Mouse (Mus musculus) erythroblast, embryonic 14.5 days (primary cell): ENCODE data around the gene Sco2. TPM values are rescaled to one million over a fixed set of nuclear protein-coding genes. Genes with fewer than 3 reads are reported as not detected.

Experiments used
- H3K27me3 ChIP-seq: 2 replicates; pipeline ENCODE4 v1.6.1; 2012; ENCODE audit warnings: inconsistent platforms; ENCODE audit not compliant: control insufficient read depth
- H3K36me3 ChIP-seq: 2 replicates; pipeline ENCODE4 v1.6.1; 2012; ENCODE audit warnings: mild to moderate bottlenecking, inconsistent platforms; ENCODE audit not compliant: control insufficient read depth
- H3K4me1 ChIP-seq: 2 replicates; pipeline ENCODE4 v1.6.1; 2012; ENCODE audit warnings: inconsistent platforms; ENCODE audit not compliant: control insufficient read depth
- H3K4me3 ChIP-seq: replicated peaks from 2 replicates; pipeline ENCODE3; 2012; ENCODE audit warnings: moderate library complexity, mild to moderate bottlenecking, inconsistent platforms
- H3K9me3 ChIP-seq: 2 replicates; pipeline ENCODE4 v1.6.1; 2012; ENCODE audit warnings: low read length, inconsistent platforms, mixed read lengths; ENCODE audit not compliant: control insufficient read depth
- GATA1 ChIP-seq: IDR thresholded peaks from 2 replicates; pipeline ENCODE4 v1.6.1; 2012; ENCODE audit warnings: low read length, inconsistent platforms, mixed read lengths
- TAL1 ChIP-seq: IDR thresholded peaks from 3 replicates; pipeline ENCODE4 v1.6.1; 2012; ENCODE audit warnings: low read length, inconsistent platforms, mixed read lengths
- polyA plus RNA-seq: library from polyadenylated mRNA; stranded (reverse); fragments of >175 nt; gene quantifications from 2 replicates; pipeline ENCODE4 v1.2.3, GENCODE M21; 2012

The Sco2 gene
- polyA plus RNA-seq, 1 experiment = 0.47 TPM

DNA sequence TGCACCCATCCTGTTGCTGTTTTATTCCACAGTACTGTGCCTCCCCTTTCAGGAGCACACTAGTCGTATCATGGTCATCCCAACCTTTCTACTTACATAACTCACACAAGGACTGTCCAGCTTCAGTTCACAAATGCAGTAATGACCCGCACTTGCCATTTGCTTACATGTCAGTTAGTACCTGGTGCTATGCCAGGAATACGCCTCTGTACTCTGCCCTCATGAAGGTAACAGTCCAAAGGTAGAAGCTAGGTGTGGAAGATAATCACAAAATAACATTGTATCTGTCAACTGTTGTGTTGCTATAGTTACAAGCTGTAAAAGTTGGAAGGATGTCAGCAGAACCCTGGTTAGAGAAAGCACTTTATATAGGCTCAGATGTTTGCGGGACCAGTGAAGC is 23.2 kb upstream of the Sco2 start:
- no peaks in the 10 kb centered on the region; the same call in 1 of the 2 replicates for H3K27me3 ChIP-seq
- H3K36me3 ChIP-seq = no peaks in the 10 kb centered on the region
- H3K4me3 ChIP-seq = no peak overlapping the region
- TF ChIP-seq GATA1 = no peak
- no peak for TF ChIP-seq TAL1
- H3K4me1 ChIP-seq = no peaks in the 10 kb centered on the region
- no peaks in the 10 kb centered on the region for H3K9me3 ChIP-seq

DNA sequence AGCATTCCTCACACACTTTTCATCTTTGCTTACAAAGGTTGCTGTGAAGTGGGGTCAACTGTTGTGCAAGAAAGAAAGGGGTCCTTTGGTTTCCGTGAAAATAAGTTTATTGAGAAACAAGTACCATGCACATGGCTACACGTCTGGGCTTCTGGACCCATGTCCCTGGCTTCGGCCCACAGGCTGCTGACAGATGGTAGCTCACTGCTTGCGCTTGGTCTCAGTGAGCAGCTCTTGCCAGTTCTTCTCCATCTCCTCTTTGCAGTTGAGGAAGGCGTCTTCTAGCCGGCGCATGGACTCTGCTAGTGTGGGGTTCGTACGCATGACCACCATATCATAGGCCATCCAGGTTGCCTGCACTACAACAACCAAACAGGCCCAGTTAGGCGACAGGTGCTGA is 16.4 kb upstream of the Sco2 start:
- TF ChIP-seq TAL1 (no peak), GATA1 (no peak)
- Histone ChIP-seq H3K9me3 (no peaks in the 10 kb centered on the region), H3K27me3 (no peaks in the 10 kb centered on the region; the same call in none of the 2 replicates), H3K36me3 (no peaks in the 10 kb centered on the region), H3K4me3 (no peak overlapping the region), H3K4me1 (no peaks in the 10 kb centered on the region)

DNA sequence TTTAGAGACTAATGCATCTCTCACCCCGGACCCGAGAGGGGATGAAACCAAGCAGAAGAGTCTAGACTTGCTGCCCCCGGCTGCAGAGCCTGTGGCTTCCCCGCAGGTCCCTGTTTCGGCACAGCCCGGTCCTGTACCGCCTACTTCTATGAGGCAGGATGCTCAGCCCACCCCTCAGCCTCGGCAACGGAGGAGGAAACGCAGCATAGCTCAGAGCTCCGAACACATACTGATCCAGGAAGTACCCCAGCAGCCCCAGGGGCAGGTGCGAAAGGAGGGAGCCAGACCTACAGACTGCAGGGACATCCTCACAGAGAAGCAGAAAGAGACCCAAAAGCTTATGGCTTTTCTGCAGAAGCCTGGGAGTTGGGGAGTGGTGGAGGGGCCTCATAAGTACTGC is 13.5 kb upstream of the Sco2 start:
- H3K27me3 ChIP-seq = no peaks in the 10 kb centered on the region; the same call in none of the 2 replicates
- H3K36me3 ChIP-seq = no peaks in the 10 kb centered on the region
- no peak for TF ChIP-seq GATA1
- TF ChIP-seq TAL1 = no peak
- H3K9me3 ChIP-seq = no peaks in the 10 kb centered on the region
- no peak overlapping the region for H3K4me3 ChIP-seq
- H3K4me1 ChIP-seq = no peaks in the 10 kb centered on the region

DNA sequence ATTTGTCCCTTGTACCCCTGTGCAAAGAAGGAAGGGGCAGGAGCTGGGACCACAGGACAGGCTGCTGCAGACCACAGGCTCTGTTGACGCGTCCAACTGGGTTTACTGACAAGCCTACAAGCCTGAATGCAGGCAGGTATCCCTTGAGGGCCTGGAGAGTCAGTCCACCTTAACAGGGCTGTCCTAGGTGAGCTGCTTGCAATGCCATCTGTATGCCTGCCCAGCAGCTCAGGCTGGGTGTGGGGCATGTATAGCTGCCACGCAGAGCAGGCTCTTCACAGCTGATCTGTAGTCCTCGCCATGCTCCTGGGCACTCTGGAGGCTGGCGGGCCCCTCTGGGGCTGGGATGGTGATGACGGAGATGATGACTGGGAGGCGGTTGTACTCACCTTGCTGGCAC is 11.0 kb upstream of the Sco2 start, which contains the start of gene Klhdc7b:
Klhdc7b (plus strand) TSS at position 301 of the 400 bp plus-strand sequence.
- H3K36me3 ChIP-seq = no peaks in the 10 kb centered on the region
- H3K9me3 ChIP-seq = no peaks in the 10 kb centered on the region
- no peak within 1 kb of the TSS for H3K4me3 ChIP-seq
- H3K27me3 ChIP-seq = peaks cover 7% of the 10 kb centered on the region
- H3K4me1 ChIP-seq = peaks cover under 1% of the 10 kb centered on the region
- TF ChIP-seq TAL1 (no peak), GATA1 (no peak)

DNA sequence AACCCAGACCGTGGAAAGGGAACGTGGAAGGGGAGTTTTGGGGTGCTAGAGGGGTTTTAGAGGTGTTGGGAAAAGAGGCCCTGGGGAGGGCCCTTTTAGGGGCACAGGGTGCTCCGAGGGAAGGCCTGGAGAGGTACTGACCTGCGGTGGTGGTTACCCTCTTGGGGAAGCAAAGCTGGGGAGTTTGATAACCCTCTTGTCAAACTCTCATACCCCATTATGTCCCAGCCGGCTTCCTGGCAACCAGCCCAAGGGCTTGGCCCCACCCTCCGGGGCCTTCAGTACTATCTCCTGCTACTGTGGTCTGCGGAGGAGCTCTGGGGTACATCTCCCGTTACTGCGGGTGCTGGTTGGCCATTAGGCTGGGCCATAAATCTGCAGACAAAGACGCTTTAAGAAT is 5.8 kb upstream of the Sco2 start:
- H3K4me1 ChIP-seq = peaks cover 25% of the 10 kb centered on the region
- H3K27me3 ChIP-seq = peaks cover 44% of the 10 kb centered on the region
- H3K36me3 ChIP-seq = no peaks in the 10 kb centered on the region
- no peaks in the 10 kb centered on the region for H3K9me3 ChIP-seq
- peak overlapping the region; percentile 59 for H3K4me3 ChIP-seq
- no peak for TF ChIP-seq GATA1
- TF ChIP-seq TAL1 = no peak

GRCm38 (mm10) chr15:89378831-89379401 is 5.3 kb upstream of the Sco2 start, which contains the start of gene Odf3b:
Odf3b (minus strand) TSS chr15:89379282.
- Histone ChIP-seq H3K36me3 (no peaks in the 10 kb centered on the region), H3K9me3 (no peaks in the 10 kb centered on the region), H3K27me3 (peaks cover 44% of the 10 kb centered on the region), H3K4me3 (peak within 1 kb of the TSS; percentile 59), H3K4me1 (peaks cover 31% of the 10 kb centered on the region)
- TF ChIP-seq GATA1 (no peak), TAL1 (no peak)

- peaks cover 38% of the 10 kb centered on the region for H3K4me1 ChIP-seq
- no peaks in the 10 kb centered on the region for H3K9me3 ChIP-seq
- peak overlapping the region; percentile 59 for H3K4me3 ChIP-seq
- H3K36me3 ChIP-seq = peaks cover under 1% of the 10 kb centered on the region
- H3K27me3 ChIP-seq = peaks cover 44% of the 10 kb centered on the region
- TF ChIP-seq TAL1 = no peak
- TF ChIP-seq GATA1 = no peak
These were observed 4.5 kb upstream of the Sco2 start for GRCm38 (mm10) chr15:89377938-89378828.

- peaks cover 44% of the 10 kb centered on the region for H3K27me3 ChIP-seq
- no peaks in the 10 kb centered on the region for H3K9me3 ChIP-seq
- peaks cover 46% of the 10 kb centered on the region for H3K4me1 ChIP-seq
- TF ChIP-seq TAL1 (no peak), GATA1 (no peak)
- H3K36me3 ChIP-seq = peaks cover 9% of the 10 kb centered on the region
- no peak overlapping the region for H3K4me3 ChIP-seq
These were observed 3.7 kb upstream of the Sco2 start for GRCm38 (mm10) chr15:89377362-89377761.

GRCm38 (mm10) chr15:89376957-89377356 is 3.3 kb upstream of the Sco2 start, which contains the start of gene Tymp:
Tymp (minus strand) TSS chr15:89377039.
- Histone ChIP-seq H3K9me3 (no peaks in the 10 kb centered on the region), H3K36me3 (peaks cover 13% of the 10 kb centered on the region), H3K27me3 (peaks cover 44% of the 10 kb centered on the region), H3K4me1 (peaks cover 50% of the 10 kb centered on the region), H3K4me3 (no peak within 1 kb of the TSS)
- no peak for TF ChIP-seq TAL1
- no peak for TF ChIP-seq GATA1
